ENCODE assay signal across 15 mouse cellular contexts in genomic region chr12:101794458-101794857, GRCm38 (mm10). TPM values are rescaled to one million over a fixed set of nuclear protein-coding genes. Genes with fewer than 3 reads are reported as not detected.
A peak's percentile ranks its signal among the peaks of the same experiment; 100 is the strongest.
DNase-seq lines count a peak whose midpoint lies in the region; ATAC-seq and TF ChIP-seq lines count a peak whose summit lies in the region.
"Had no signal": no experiment of that assay in that cellular context is flagged by ENCODE, and none has a peak within 500 bp of the region (broad histone marks: within the 10 kb centered on the region; RNA-seq: fewer than 3 reads in every experiment).

No protein-coding gene starts in this region.

- no peaks in the 10 kb centered on the region for H3K4me1 ChIP-seq in lung, adult 2 months (ENCODE audit: control insufficient read depth, insufficient read depth, low read length)
- H3K4me1 ChIP-seq in kidney, postnatal 0 days (replicated peaks; ENCODE audit: insufficient read depth, low read length), result no peaks in the 10 kb centered on the region
- no peaks in the 10 kb centered on the region for H3K4me1 ChIP-seq in midbrain, embryonic 16.5 days (ENCODE audit: control insufficient read depth, insufficient read depth, low read length)
- H3K4me1 ChIP-seq: forebrain, embryonic 10.5 days; liver, embryonic 12.5 days had no signal

- no peak for TF ChIP-seq POLR2A in lung, adult 2 months (IDR thresholded peaks at IDR 0.05; ENCODE audit: borderline replicate concordance, extremely low read depth, low read depth, low read length)

- H3K36me3 ChIP-seq in kidney, postnatal 0 days (ENCODE audit: insufficient read depth, low read length), result no peaks in the 10 kb centered on the region
- no peaks in the 10 kb centered on the region for H3K36me3 ChIP-seq in midbrain, embryonic 16.5 days (ENCODE audit: control insufficient read depth, insufficient read depth, low read length)
- H3K36me3 ChIP-seq: forebrain, embryonic 10.5 days; liver, embryonic 12.5 days had no signal

- no peak for TF ChIP-seq CTCF in lung, adult 2 months (IDR thresholded peaks at IDR 0.05; ENCODE audit: insufficient read depth, low read length)
- TF ChIP-seq CTCF in kidney, postnatal 0 days (IDR thresholded peaks at IDR 0.05; ENCODE audit: low read depth), result no peak

- no peak overlapping the region for H3K9ac ChIP-seq in kidney, postnatal 0 days (ENCODE audit: low read depth, low read length)
- H3K9ac ChIP-seq in midbrain, embryonic 16.5 days (ENCODE audit: low read depth, low read length), result no peak overlapping the region
- H3K9ac ChIP-seq: liver, embryonic 12.5 days had no signal

- H3K27me3 ChIP-seq in kidney, postnatal 0 days (ENCODE audit: insufficient read depth, low read length), result no peaks in the 10 kb centered on the region
- H3K27me3 ChIP-seq in midbrain, embryonic 16.5 days (ENCODE audit: control insufficient read depth, insufficient read depth, low read depth, low read length), result no peaks in the 10 kb centered on the region
- H3K27me3 ChIP-seq: liver, embryonic 12.5 days had no signal

- H3K4me2 ChIP-seq in kidney, postnatal 0 days (ENCODE audit: low read length), result no peak overlapping the region
- H3K4me2 ChIP-seq in midbrain, embryonic 16.5 days (ENCODE audit: low read length), result no peak overlapping the region
- H3K4me2 ChIP-seq: liver, embryonic 12.5 days had no signal

- H3K4me3 ChIP-seq in lung, adult 2 months (replicated peaks; ENCODE audit: extremely low read depth, low read depth, low read length), result no peak overlapping the region
- H3K4me3 ChIP-seq in kidney, postnatal 0 days (replicated peaks; ENCODE audit: low read depth, low read length), result no peak overlapping the region
- no peak overlapping the region for H3K4me3 ChIP-seq in midbrain, embryonic 16.5 days (ENCODE audit: low read depth, low read length)
- H3K4me3 ChIP-seq: forebrain, embryonic 10.5 days; liver, embryonic 12.5 days had no signal

- WGBS in lung, adult 2 months, result 35% methylated on average over 3 of the region's 3 CpGs
- WGBS in kidney, postnatal 0 days, result 63% methylated on average over 3 of the region's 3 CpGs
- 88% methylated on average over 3 of the region's 3 CpGs for WGBS in midbrain, embryonic 16.5 days

- no peak overlapping the region for H3K27ac ChIP-seq in kidney, postnatal 0 days
- no peak overlapping the region for H3K27ac ChIP-seq in midbrain, embryonic 16.5 days (ENCODE audit: low read length)
- H3K27ac ChIP-seq: forebrain, embryonic 10.5 days; liver, embryonic 12.5 days had no signal

- no peak for ATAC-seq in kidney, postnatal 0 days (replicated peaks; ENCODE audit: low FRiP score, low read depth)
- ATAC-seq in midbrain, embryonic 16.5 days, result no peak
- ATAC-seq: intestine, embryonic 16.5 days; liver, embryonic 12.5 days had no signal

- peak; percentile 38 to 43 for DNase-seq in lung, adult 18-20 months
- no peak for DNase-seq in lung, adult 2 months
- DNase-seq in adrenal gland, postnatal 14 days, result peak; percentile 59
- DNase-seq in kidney, postnatal 0 days (ENCODE audit: low spot score), result peak; percentile 34
- peak; percentile 37 to 71 for DNase-seq in lung, postnatal 4 days
- no peak for DNase-seq in cerebellum, postnatal 25 days
- DNase-seq in right cerebral cortex, postnatal 4 days, result no peak
- DNase-seq: cerebellum, adult 9-10 months; right cerebral cortex, adult 18-20 months had no signal

- H3K9me3 ChIP-seq in kidney, postnatal 0 days (replicated peaks; ENCODE audit: low read length), result no peaks in the 10 kb centered on the region
- no peaks in the 10 kb centered on the region for H3K9me3 ChIP-seq in midbrain, embryonic 16.5 days (replicated peaks; ENCODE audit: control insufficient read depth, low read length, poor library complexity, severe bottlenecking)
- H3K9me3 ChIP-seq: forebrain, embryonic 10.5 days; liver, embryonic 12.5 days had no signal

RNA-seq across cellular contexts. Expression of gene Fbln5, which starts 24.4 kb away (rescaled TPM):
- 126 and 133 TPM in 2 replicates for polyA plus RNA-seq in lung, adult 2 months (2012; rRNA removed)
- total RNA-seq in adrenal gland, postnatal 14 days (2021), result 57.7 and 60.3 TPM in 2 replicates
- polyA plus RNA-seq in kidney, postnatal 0 days (2015; fragmentation: Nextera tagmentation; extraction: Ambion mirVana), result 162 and 187 TPM in 2 replicates
- polyA plus RNA-seq in midbrain, embryonic 16.5 days (2015; fragmentation: Nextera tagmentation; extraction: Ambion mirVana), result 10.3 and 11.7 TPM in 2 replicates
- total RNA-seq: granulocyte monocyte progenitor cell, adult 5-6 weeks; megakaryocyte-erythroid progenitor cell, adult 5-6 weeks had no signal

Comparison
In these comparisons a context has a peak if more than half of its experiments do, and no peak if none do; other contexts are left out.
1. DNase-seq: peak in lung, adult 18-20 months (2 of 2), adrenal gland, postnatal 14 days (single experiment), kidney, postnatal 0 days (single experiment) and lung, postnatal 4 days (2 of 2); none in lung, adult 2 months (single experiment), cerebellum, postnatal 25 days (0 of 2) and right cerebral cortex, postnatal 4 days (single experiment).
2. RNA of gene Fbln5, which starts 24.4 kb away (polyA plus RNA-seq): 162 to 187 TPM in kidney, postnatal 0 days and 126 to 133 TPM in lung, adult 2 months; 10.3 to 11.7 TPM in midbrain, embryonic 16.5 days; every median in the first group is over 10 times any median in the second.